Mouse (Mus musculus) ES-E14 (cell line): ENCODE measurements around the gene Itgb5.

Source experiments
- CHD2 ChIP-seq: IDR thresholded peaks from 2 replicates; pipeline ENCODE4 v1.6.1; 2014; ENCODE audit warnings: mild to moderate bottlenecking, low read depth, low read length, inconsistent platforms
- HCFC1 ChIP-seq: IDR thresholded peaks from 2 replicates; pipeline ENCODE4 v1.6.1; 2012; ENCODE audit warnings: low read length, inconsistent platforms, borderline replicate concordance; ENCODE audit not compliant: insufficient read depth
- MAFK ChIP-seq: IDR thresholded peaks from 2 replicates; pipeline ENCODE4 v1.6.1; 2014; ENCODE audit warnings: mild to moderate bottlenecking, low read depth, low read length, inconsistent platforms; ENCODE audit not compliant: insufficient read depth
- ZC3H11A ChIP-seq: IDR thresholded peaks from 2 replicates; pipeline ENCODE4 v1.6.1; 2012; ENCODE audit warnings: low read depth, mild to moderate bottlenecking, inconsistent platforms, low read length, borderline replicate concordance

GRCm38 (mm10) chr16:33859988-33860700 lies 30.7 kb downstream of the Itgb5 start:
- TF ChIP-seq MAFK = no peak
- no peak for TF ChIP-seq HCFC1
- no peak for TF ChIP-seq CHD2
- TF ChIP-seq ZC3H11A = no peak
